Mouse (Mus musculus): ENCODE measurements at regions not wholly inside any gene's neighbourhood (a gene's known extent, or its start where the extent isn't known, plus 50 kb on each side); places are given as distances from the start of the nearest gene placed in this dataset.

GRCm38 (mm10) chr4:74739642-74740041 lies 497.3 kb downstream of the Kdm4c start:
- no peak overlapping the region for H3K9ac ChIP-seq (ENCODE audit: low read depth, low read length, severe bottlenecking)
- no peaks in the 10 kb centered on the region for H3K4me1 ChIP-seq (ENCODE audit: control insufficient read depth, insufficient read depth, low read length)
- no peak overlapping the region for H3K4me3 ChIP-seq (replicated peaks; ENCODE audit: low read length)
- ATAC-seq (ENCODE audit: low FRiP score, low read depth) (no peak), DNase-seq (ENCODE audit: low spot score) (no peak)
- H3K36me3 ChIP-seq (ENCODE audit: control insufficient read depth, insufficient read depth, low read length): no peaks in the 10 kb centered on the region
- no peak overlapping the region for H3K4me2 ChIP-seq (replicated peaks; ENCODE audit: low read depth, low read length, severe bottlenecking)
- no peaks in the 10 kb centered on the region for H3K27me3 ChIP-seq (ENCODE audit: control insufficient read depth, insufficient read depth, low read length)
- no peak for TF ChIP-seq POLR2A (IDR thresholded peaks at IDR 0.05; ENCODE audit: borderline replicate concordance, extremely low read depth, insufficient read depth, insufficient read length)
- no peaks in the 10 kb centered on the region for H3K9me3 ChIP-seq (ENCODE audit: control insufficient read depth, low read length)
- whole genome bisulfite sequencing: 18% methylated on average over 2 of the region's 2 CpGs
- H3K27ac ChIP-seq (replicated peaks; ENCODE audit: low read depth, low read length): no peak overlapping the region

All from limb, embryonic 14.5 days (tissue).